Mouse (Mus musculus): Measurements from ENCODE around the gene Iqcj. TPM values are rescaled to one million over a fixed set of nuclear protein-coding genes. Genes with fewer than 3 reads are reported as not detected.

The Iqcj gene
- polyA plus RNA-seq, 1 experiment from 2014 or later = 0.55 TPM

Other genes with a start within 250 kb of the Iqcj start
- 4.9 and 7.6 TPM in 2 replicates for gene Iqschfp, start within 50 bp of the Iqcj start, polyA plus RNA-seq (2014; fragmentation: Nextera tagmentation; extraction: Ambion mirVana)
- gene Schip1, start 172.6 kb downstream of the Iqcj start, polyA plus RNA-seq (2014; fragmentation: Nextera tagmentation; extraction: Ambion mirVana) = 152 and 154 TPM in 2 replicates

All from midbrain, embryonic 14.5 days (tissue).